Mouse (Mus musculus) midbrain, postnatal 0 days (tissue): ENCODE measurements around the gene Gm10220. TPM values are rescaled to one million over a fixed set of nuclear protein-coding genes. Genes with fewer than 3 reads are reported as not detected.
"Not testable (repeated sequence)": the region's sequence is repeated elsewhere in the genome, so short reads cannot be mapped to it uniquely, and the experiment has no call there.

ENCODE experiments used
- ATAC-seq: fragments of 200-750 bp; cut with Nextera tagmentation; 2 replicates; pipeline ENCODE4 v1.8.0; 2017; ENCODE audit warnings: moderate number of reproducible peaks, mild to moderate bottlenecking, moderate TSS enrichment, moderate library complexity; ENCODE audit not compliant: low FRiP score
- DNase-seq: peaks from one replicate; pipeline ENCODE4 v3.0.0-alpha.2; 2015; ENCODE audit warnings: low spot score
- H3K27ac ChIP-seq: fragments of 300-500 bp; sonication (generic); 2 replicates; pipeline ENCODE4 v1.5.1; 2014; ENCODE audit warnings: low read depth, mild to moderate bottlenecking, low read length, mixed read lengths
- H3K27me3 ChIP-seq: fragments of 300-500 bp; sonication (generic); 2 replicates; pipeline ENCODE4 v1.6.1; 2014; ENCODE audit warnings: low read length, control low read depth, mixed read lengths; ENCODE audit not compliant: insufficient read depth
- H3K36me3 ChIP-seq: fragments of 300-500 bp; sonication (generic); 2 replicates; pipeline ENCODE4 v1.6.1; 2014; ENCODE audit warnings: low read length, control low read depth, mixed read lengths; ENCODE audit not compliant: insufficient read depth
- H3K4me1 ChIP-seq: fragments of 300-500 bp; sonication (generic); 2 replicates; pipeline ENCODE4 v1.6.1; 2014; ENCODE audit warnings: mild to moderate bottlenecking, control low read depth, antibody characterized with exemption, low read length, mixed read lengths; ENCODE audit not compliant: insufficient read depth
- H3K4me2 ChIP-seq: fragments of 300-500 bp; sonication (generic); 2 replicates; pipeline ENCODE4 v1.6.1; 2014; ENCODE audit warnings: low read depth, mild to moderate bottlenecking, low read length, mixed read lengths; ENCODE audit not compliant: poor library complexity, severe bottlenecking
- H3K4me3 ChIP-seq: fragments of 300-500 bp; sonication (generic); 2 replicates; pipeline ENCODE4 v1.5.1; 2014; ENCODE audit warnings: low read depth, mild to moderate bottlenecking, low read length, moderate library complexity
- H3K9ac ChIP-seq: fragments of 300-500 bp; sonication (generic); replicated peaks from 2 replicates; pipeline ENCODE4 v1.6.1; 2014; ENCODE audit warnings: mild to moderate bottlenecking, low read length, moderate library complexity, mixed read lengths; ENCODE audit not compliant: poor library complexity, severe bottlenecking
- H3K9me3 ChIP-seq: fragments of 300-500 bp; sonication (generic); 2 replicates; pipeline ENCODE4 v1.6.1; 2016; ENCODE audit warnings: low read length, control low read depth
- CTCF ChIP-seq: IDR thresholded peaks from 2 replicates; pipeline ENCODE4 v1.5.1; 2016; ENCODE audit warnings: antibody characterized with exemption, mild to moderate bottlenecking
- WGBS: fragments of 180-500 bp; shearing (Covaris S2); extraction: QIAGEN DNeasy Blood & Tissue Kit; methylation state at CpG from one replicate; pipeline ENCODE4 v1.1.7; 2014; 5-methylcytosine and 5-hydroxymethylcytosine counted together
- polyA plus RNA-seq: library from polyadenylated mRNA; unstranded; fragments of >200 nt; fragmentation: Nextera tagmentation; extraction: Ambion mirVana; gene quantifications from 2 replicates; pipeline ENCODE4 v1.2.1, GENCODE M21; 2015
- total RNA-seq: library from RNA; depleted of rRNA; stranded (reverse); fragments of >200 nt; gene quantifications from 2 replicates; pipeline ENCODE4 v1.2.3, GENCODE M21; 2014; rRNA removed

Gm10220 gene
- total and polyA plus RNA-seq, 2 experiments from 2014 or later = 0.27 TPM; not detected in 1

- not testable (repeated sequence) for H3K4me2 ChIP-seq, H3K9ac ChIP-seq, H3K27me3 ChIP-seq, H3K36me3 ChIP-seq, H3K9me3 ChIP-seq, DNase-seq, H3K4me3 ChIP-seq, H3K4me1 ChIP-seq, ATAC-seq, H3K27ac ChIP-seq
Observed at GRCm38 (mm10) chr5:26079023-26079422, 42.2 kb downstream of the Gm10220 start.

- 92% methylated on average over 24 of the region's 24 CpGs for WGBS
- Histone ChIP-seq H3K9ac (no peak overlapping the region), H3K9me3 (no peaks in the 10 kb centered on the region), H3K27ac (no peak overlapping the region), H3K4me3 (no peak overlapping the region), H3K4me2 (no peak overlapping the region), H3K4me1 (no peaks in the 10 kb centered on the region), H3K27me3 (no peaks in the 10 kb centered on the region), H3K36me3 (no peaks in the 10 kb centered on the region)
- no peak for TF ChIP-seq CTCF
- DNase-seq = no peak
- no peak for ATAC-seq
Observed at GRCm38 (mm10) chr5:26070716-26071115, 50.5 kb downstream of the Gm10220 start.

Other genes with a start within 250 kb of the Gm10220 start
- gene Gm21663, start 179.0 kb downstream of the Gm10220 start, total RNA-seq = not detected in 2 replicates
- gene Gm21663, start 179.0 kb downstream of the Gm10220 start, polyA plus RNA-seq = not detected in 2 replicates
- gene Gm21671, start 167.0 kb downstream of the Gm10220 start, total RNA-seq = not detected in 2 replicates
- gene Gm21671, start 167.0 kb downstream of the Gm10220 start, polyA plus RNA-seq = 0.13 and 0.14 TPM in 2 replicates
- gene Gm21680, start 148.8 kb downstream of the Gm10220 start, total RNA-seq = not detected in 2 replicates
- gene Gm21680, start 148.8 kb downstream of the Gm10220 start, polyA plus RNA-seq = 0.10 and 0.22 TPM in 2 replicates
- not detected in 2 replicates for gene Gm21698, start 132.8 kb downstream of the Gm10220 start, total RNA-seq
- 0.31 TPM in 1 of 2 replicates, not detected in the other for gene Gm21698, start 132.8 kb downstream of the Gm10220 start, polyA plus RNA-seq
- not detected in 2 replicates for gene Gm1979, start 116.6 kb downstream of the Gm10220 start, total RNA-seq
- gene Gm1979, start 116.6 kb downstream of the Gm10220 start, polyA plus RNA-seq = 0.26 and 0.37 TPM in 2 replicates
- not detected in 2 replicates for gene Gm5862, start 98.5 kb downstream of the Gm10220 start, total RNA-seq
- gene Gm5862, start 98.5 kb downstream of the Gm10220 start, polyA plus RNA-seq = not detected in 2 replicates
- gene Speer4a, start 81.9 kb downstream of the Gm10220 start, total RNA-seq = 0.09 and 0.22 TPM in 2 replicates
- 0.13 and 0.20 TPM in 2 replicates for gene Speer4a, start 81.9 kb downstream of the Gm10220 start, polyA plus RNA-seq
- not detected in 2 replicates for gene Gm7347, start 62.8 kb downstream of the Gm10220 start, total RNA-seq
- gene Gm7347, start 62.8 kb downstream of the Gm10220 start, polyA plus RNA-seq = 0.17 TPM in 1 of 2 replicates, not detected in the other
- not detected in 2 replicates for gene Gm10471, start 32.1 kb downstream of the Gm10220 start, total RNA-seq
- 0.13 TPM in 1 of 2 replicates, not detected in the other for gene Gm10471, start 32.1 kb downstream of the Gm10220 start, polyA plus RNA-seq
- gene 5031410I06Rik, start 16.1 kb downstream of the Gm10220 start, total RNA-seq = not detected in 2 replicates
- gene 5031410I06Rik, start 16.1 kb downstream of the Gm10220 start, polyA plus RNA-seq = 0.25 and 0.28 TPM in 2 replicates
- gene Gm7361, start 136.3 kb upstream of the Gm10220 start, total RNA-seq = 1.1 and 1.4 TPM in 2 replicates
- gene Gm7361, start 136.3 kb upstream of the Gm10220 start, polyA plus RNA-seq = 0.32 and 0.33 TPM in 2 replicates